Mouse (Mus musculus) layer of hippocampus, adult 9-10 months (tissue): Measurements from ENCODE around the gene Marveld3.
A peak's percentile ranks its signal among the peaks of the same experiment; 100 is the strongest.

Experiments used
- DNase-seq: peaks from one replicate; pipeline ENCODE4 v3.0.0; 2022; ENCODE audit warnings: low spot score

Gene Marveld3

GRCm38 (mm10) chr8:109964106-109964505, 2.1 kb upstream of the Marveld3 start:
- no peak for DNase-seq

- DNase-seq = no peak
Measured at GRCm38 (mm10) chr8:109963421-109963820, 1.4 kb upstream of the Marveld3 start.

GRCm38 (mm10) chr8:109962896-109963295, 893 bp upstream of the Marveld3 start:
- no peak for DNase-seq

GRCm38 (mm10) chr8:109959112-109959511, 2.9 kb downstream of the Marveld3 start:
- no peak for DNase-seq

- no peak for DNase-seq
Measured at GRCm38 (mm10) chr8:109958036-109958655, 3.9 kb downstream of the Marveld3 start.

GRCm38 (mm10) chr8:109957167-109958028, 4.6 kb downstream of the Marveld3 start:
- no peak for DNase-seq

GRCm38 (mm10) chr8:109954486-109954948, 7.5 kb downstream of the Marveld3 start:
- DNase-seq = no peak

- DNase-seq = no peak
Measured at GRCm38 (mm10) chr8:109952171-109952570, 9.8 kb downstream of the Marveld3 start.

GRCm38 (mm10) chr8:109948285-109948564, 13.8 kb downstream of the Marveld3 start:
- DNase-seq = no peak

GRCm38 (mm10) chr8:109947447-109948284, 14.3 kb downstream of the Marveld3 start:
- no peak for DNase-seq

GRCm38 (mm10) chr8:109946272-109946671, 15.7 kb downstream of the Marveld3 start:
- no peak for DNase-seq

- no peak for DNase-seq
Measured at GRCm38 (mm10) chr8:109945694-109946093, 16.3 kb downstream of the Marveld3 start.

GRCm38 (mm10) chr8:109945153-109945632, 16.8 kb downstream of the Marveld3 start:
- DNase-seq = no peak

GRCm38 (mm10) chr8:109941606-109942360, 20.2 kb downstream of the Marveld3 start:
- DNase-seq = no peak

- no peak for DNase-seq
Measured at GRCm38 (mm10) chr8:109920406-109921390, 41.3 kb downstream of the Marveld3 start.

GRCm38 (mm10) chr8:109917277-109917676, 44.7 kb downstream of the Marveld3 start:
- DNase-seq = peak; percentile 26

- DNase-seq = no peak
Measured at GRCm38 (mm10) chr8:109907376-109907775, 54.6 kb downstream of the Marveld3 start.

- no peak for DNase-seq
Measured at GRCm38 (mm10) chr8:109906907-109907306, 55.1 kb downstream of the Marveld3 start.

- no peak for DNase-seq
Measured at GRCm38 (mm10) chr8:109904928-109905668, 56.9 kb downstream of the Marveld3 start.
